Mouse (Mus musculus): Measurements from ENCODE around the gene Padi6.

GRCm38 (mm10) chr4:140689873-140690655 lies 52.4 kb downstream of the Padi6 start:
- TF ChIP-seq POLR2A (IDR thresholded peaks at IDR 0.05; ENCODE audit: low read depth, low read length) (no peak), CTCF (IDR thresholded peaks at IDR 0.05; ENCODE audit: borderline replicate concordance, insufficient read depth, low read length) (no peak)
